Mouse (Mus musculus) kidney, postnatal 0 days (tissue): ENCODE measurements around the gene Upf1. TPM values are rescaled to one million over a fixed set of nuclear protein-coding genes. Genes with fewer than 3 reads are reported as not detected.

Source experiments
- ATAC-seq: fragments of 200-750 bp; cut with Nextera tagmentation; replicated peaks from 2 replicates; pipeline ENCODE4 v1.8.0; 2017; ENCODE audit warnings: low read depth, moderate number of reproducible peaks, moderate TSS enrichment, moderate library complexity; ENCODE audit not compliant: low FRiP score
- DNase-seq: peaks from one replicate; pipeline ENCODE4 v3.0.0-alpha.2; 2016; ENCODE audit warnings: low spot score
- H3K27ac ChIP-seq: fragments of 300-500 bp; sonication (generic); 2 replicates; pipeline ENCODE4 v1.5.1; 2014; ENCODE audit warnings: mild to moderate bottlenecking
- H3K27me3 ChIP-seq: fragments of 300-500 bp; sonication (generic); 2 replicates; pipeline ENCODE4 v1.6.1; 2014; ENCODE audit warnings: low read length, mixed read lengths; ENCODE audit not compliant: insufficient read depth
- H3K36me3 ChIP-seq: fragments of 300-500 bp; sonication (generic); 2 replicates; pipeline ENCODE4 v1.6.1; 2014; ENCODE audit warnings: low read length, mixed read lengths; ENCODE audit not compliant: insufficient read depth
- H3K4me1 ChIP-seq: fragments of 300-500 bp; sonication (generic); replicated peaks from 2 replicates; pipeline ENCODE4 v1.6.1; 2014; ENCODE audit warnings: antibody characterized with exemption, low read length, mixed read lengths; ENCODE audit not compliant: insufficient read depth
- H3K4me2 ChIP-seq: fragments of 300-500 bp; sonication (generic); 2 replicates; pipeline ENCODE4 v1.6.1; 2014; ENCODE audit warnings: mild to moderate bottlenecking, low read length, moderate library complexity, mixed read lengths
- H3K4me3 ChIP-seq: fragments of 300-500 bp; sonication (generic); replicated peaks from 2 replicates; pipeline ENCODE4 v1.5.1; 2014; ENCODE audit warnings: low read depth, low read length
- H3K9ac ChIP-seq: fragments of 300-500 bp; sonication (generic); 2 replicates; pipeline ENCODE4 v1.6.1; 2014; ENCODE audit warnings: low read depth, low read length
- H3K9me3 ChIP-seq: fragments of 300-500 bp; sonication (generic); replicated peaks from 2 replicates; pipeline ENCODE4 v1.6.1; 2016; ENCODE audit warnings: low read length, inconsistent platforms, mixed read lengths
- CTCF ChIP-seq: IDR thresholded peaks from 2 replicates; pipeline ENCODE4 v1.5.1; 2016; ENCODE audit warnings: antibody characterized with exemption, low read depth, mild to moderate bottlenecking, moderate library complexity
- WGBS: fragments of 180-500 bp; shearing (Covaris S2); extraction: QIAGEN DNeasy Blood & Tissue Kit; methylation state at CpG from one replicate; pipeline ENCODE4 v1.1.7; 2014; 5-methylcytosine and 5-hydroxymethylcytosine counted together
- polyA plus RNA-seq: library from polyadenylated mRNA; unstranded; fragments of >200 nt; fragmentation: Nextera tagmentation; extraction: Ambion mirVana; gene quantifications from 2 replicates; pipeline ENCODE4 v1.2.1, GENCODE M21; 2015

The Upf1 gene
- polyA plus RNA-seq, 1 experiment from 2014 or later: 12.5 TPM

- Histone ChIP-seq H3K4me3 (peak within 1 kb of the TSS; percentile 94), H3K4me2 (peak within 1 kb of the TSS; percentile 92), H3K36me3 (peaks cover 33% of the 10 kb centered on the region), H3K27me3 (no peaks in the 10 kb centered on the region), H3K9me3 (no peaks in the 10 kb centered on the region), H3K9ac (peak within 1 kb of the TSS; percentile 86), H3K27ac (peak within 1 kb of the TSS; percentile 73), H3K4me1 (peaks cover 17% of the 10 kb centered on the region; the same call in 1 of the 2 replicates)
- DNase-seq: peak; percentile 93
- ATAC-seq: peak; percentile 85
- under 1% methylated on average over 40 of the region's 40 CpGs for WGBS
- no peak for TF ChIP-seq CTCF
These were observed 50.7 kb downstream of the Upf1 start, which contains the start of the genes Ddx49 and Cope for GRCm38 (mm10) chr8:70302358-70302890. Gene Ddx49, minus strand, starts transcription at chr8:70302489. Gene Cope, plus strand, starts transcription at chr8:70302518.

- H3K36me3 ChIP-seq: peaks cover 36% of the 10 kb centered on the region
- no peak for TF ChIP-seq CTCF
- H3K9ac ChIP-seq: no peak overlapping the region
- DNase-seq (no peak), ATAC-seq (no peak)
- peaks cover 17% of the 10 kb centered on the region; the same call in 1 of the 2 replicates for H3K4me1 ChIP-seq
- H3K4me2 ChIP-seq: no peak overlapping the region
- H3K27ac ChIP-seq: no peak overlapping the region
- WGBS: 76% methylated on average over 3 of the region's 3 CpGs
- H3K9me3 ChIP-seq: no peaks in the 10 kb centered on the region
- no peaks in the 10 kb centered on the region for H3K27me3 ChIP-seq
- no peak overlapping the region for H3K4me3 ChIP-seq
These were observed 52.2 kb downstream of the Upf1 start for GRCm38 (mm10) chr8:70300881-70301280.

DNA sequence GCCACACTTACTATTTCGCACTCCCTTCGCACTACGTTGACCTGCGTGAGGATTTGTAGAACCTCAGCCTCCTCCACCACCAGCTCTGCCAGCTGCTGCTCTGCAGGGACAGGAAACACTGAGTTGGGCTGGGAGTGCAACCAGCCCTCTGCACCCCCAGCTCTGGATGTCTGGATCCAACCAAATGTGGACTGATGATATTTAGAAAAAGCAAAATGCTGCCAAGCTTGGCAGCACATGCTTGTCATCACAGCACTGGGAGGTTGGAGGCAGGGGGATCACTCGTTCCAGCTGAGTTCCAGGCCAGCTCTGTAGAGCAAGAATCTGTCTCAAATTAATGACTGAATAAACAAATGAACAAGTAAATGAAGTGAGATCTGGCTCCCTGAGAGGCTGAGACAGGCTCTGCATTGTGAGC is 59.1 kb downstream of the Upf1 start:
- WGBS: 44% methylated on average over 5 of the region's 5 CpGs
- no peaks in the 10 kb centered on the region for H3K9me3 ChIP-seq
- DNase-seq (no peak), ATAC-seq (no peak)
- no peaks in the 10 kb centered on the region for H3K4me1 ChIP-seq
- no peaks in the 10 kb centered on the region for H3K27me3 ChIP-seq
- H3K4me3 ChIP-seq: no peak overlapping the region
- TF ChIP-seq CTCF: no peak
- no peak overlapping the region for H3K4me2 ChIP-seq
- peaks cover 62% of the 10 kb centered on the region for H3K36me3 ChIP-seq
- H3K27ac ChIP-seq: no peak overlapping the region
- H3K9ac ChIP-seq: no peak overlapping the region

- Histone ChIP-seq H3K4me1 (peaks cover 9% of the 10 kb centered on the region), H3K4me2 (no peak overlapping the region), H3K9me3 (no peaks in the 10 kb centered on the region), H3K4me3 (no peak overlapping the region), H3K27ac (no peak overlapping the region), H3K9ac (no peak overlapping the region), H3K36me3 (peaks cover 39% of the 10 kb centered on the region), H3K27me3 (no peaks in the 10 kb centered on the region)
- ATAC-seq: no peak
- 92% methylated on average over 8 of the region's 8 CpGs for WGBS
- DNase-seq: no peak
- peak; percentile 49 for TF ChIP-seq CTCF
These were observed 66.3 kb downstream of the Upf1 start for GRCm38 (mm10) chr8:70286737-70287136.

- DNase-seq: no peak
- no peak overlapping the region for H3K4me2 ChIP-seq
- H3K9me3 ChIP-seq: no peaks in the 10 kb centered on the region
- H3K27me3 ChIP-seq: no peaks in the 10 kb centered on the region
- 95% methylated on average over 15 of the region's 15 CpGs for WGBS
- no peak for ATAC-seq
- H3K4me1 ChIP-seq: peaks cover 9% of the 10 kb centered on the region
- no peak for TF ChIP-seq CTCF
- no peak overlapping the region for H3K9ac ChIP-seq
- H3K27ac ChIP-seq: no peak overlapping the region
- H3K4me3 ChIP-seq: no peak overlapping the region
- H3K36me3 ChIP-seq: peaks cover 30% of the 10 kb centered on the region
These were observed 67.8 kb downstream of the Upf1 start for GRCm38 (mm10) chr8:70285304-70285703.

GRCm38 (mm10) chr8:70284421-70284820 is 68.7 kb downstream of the Upf1 start:
- H3K4me3 ChIP-seq: no peak overlapping the region
- peaks cover 9% of the 10 kb centered on the region for H3K4me1 ChIP-seq
- DNase-seq: no peak
- 0 out of 2 replicates have a peak overlapping the region, but pooled peaks have one; percentile 4 for H3K9ac ChIP-seq
- no peak for TF ChIP-seq CTCF
- no peaks in the 10 kb centered on the region for H3K27me3 ChIP-seq
- no peak for ATAC-seq
- peaks cover 24% of the 10 kb centered on the region for H3K36me3 ChIP-seq
- no peak overlapping the region for H3K27ac ChIP-seq
- 49% methylated on average over 5 of the region's 5 CpGs for WGBS
- H3K4me2 ChIP-seq: peak overlapping the region; percentile 86
- no peaks in the 10 kb centered on the region for H3K9me3 ChIP-seq
